Mouse (Mus musculus) forebrain, embryonic 16.5 days (tissue): ENCODE data around the gene Gigyf1. TPM values are rescaled to one million over a fixed set of nuclear protein-coding genes. Genes with fewer than 3 reads are reported as not detected.

ENCODE experiments used
- ATAC-seq: fragments of 200-750 bp; cut with Nextera tagmentation; 2 replicates; pipeline ENCODE4 v1.8.0; 2017; ENCODE audit warnings: mild to moderate bottlenecking, moderate library complexity
- H3K27ac ChIP-seq: fragments of 300-500 bp; sonication (generic); 2 replicates; pipeline ENCODE4 v1.5.1; 2014; ENCODE audit warnings: low read length, control low read depth
- H3K27me3 ChIP-seq: fragments of 300-500 bp; sonication (generic); replicated peaks from 2 replicates; pipeline ENCODE4 v1.6.1; 2014; ENCODE audit warnings: low read length; ENCODE audit not compliant: control insufficient read depth, insufficient read depth
- H3K36me3 ChIP-seq: fragments of 300-500 bp; sonication (generic); 2 replicates; pipeline ENCODE4 v1.6.1; 2014; ENCODE audit not compliant: control insufficient read depth, insufficient read depth
- H3K4me1 ChIP-seq: fragments of 300-500 bp; sonication (generic); replicated peaks from 2 replicates; pipeline ENCODE4 v1.6.1; 2014; ENCODE audit warnings: low read length; ENCODE audit not compliant: control insufficient read depth, insufficient read depth
- H3K4me2 ChIP-seq: fragments of 300-500 bp; sonication (generic); 2 replicates; pipeline ENCODE4 v1.6.1; 2014; ENCODE audit warnings: mild to moderate bottlenecking, low read length, control low read depth
- H3K4me3 ChIP-seq: fragments of 300-500 bp; sonication (generic); replicated peaks from 2 replicates; pipeline ENCODE4 v1.5.1; 2014; ENCODE audit warnings: mild to moderate bottlenecking, low read length, control low read depth
- H3K9ac ChIP-seq: fragments of 300-500 bp; sonication (generic); replicated peaks from 2 replicates; pipeline ENCODE4 v1.6.1; 2014; ENCODE audit warnings: low read depth, low read length, control low read depth
- H3K9me3 ChIP-seq: fragments of 300-500 bp; sonication (generic); 2 replicates; pipeline ENCODE4 v1.6.1; 2016; ENCODE audit warnings: low read length; ENCODE audit not compliant: control insufficient read depth
- WGBS: fragments of 180-500 bp; shearing (Covaris S2); extraction: QIAGEN DNeasy Blood & Tissue Kit; methylation state at CpG from one replicate; pipeline ENCODE4 v1.1.7; 2014; 5-methylcytosine and 5-hydroxymethylcytosine counted together
- polyA plus RNA-seq: library from polyadenylated mRNA; unstranded; fragments of >200 nt; fragmentation: Nextera tagmentation; extraction: Ambion mirVana; gene quantifications from 2 replicates; pipeline ENCODE4 v1.2.1, GENCODE M21; 2015

Gigyf1 gene
- polyA plus RNA-seq, 1 experiment from 2014 or later: 20.2 TPM

DNA sequence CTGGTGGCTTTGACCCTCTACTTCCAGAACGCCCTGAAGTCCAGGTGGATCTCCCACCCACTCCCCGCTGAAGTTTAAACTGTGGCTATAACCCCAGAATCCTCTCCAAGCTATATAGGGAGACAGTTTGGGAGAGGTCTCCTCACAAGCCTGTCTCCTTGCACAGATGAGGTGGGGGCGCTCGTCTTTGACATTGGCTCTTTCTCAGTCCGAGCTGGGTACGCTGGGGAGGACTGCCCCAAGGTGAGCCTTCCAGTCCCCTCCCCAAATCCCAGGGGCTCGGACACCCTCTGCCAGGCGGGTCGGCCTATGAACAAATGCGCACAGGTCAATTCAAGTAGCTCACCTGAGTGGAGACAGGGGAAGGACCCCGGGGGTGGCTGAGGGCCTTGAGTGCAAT is 35.5 kb downstream of the Gigyf1 start:
- Histone ChIP-seq H3K9ac (peak overlapping the region; percentile 71), H3K9me3 (no peaks in the 10 kb centered on the region), H3K27ac (peak overlapping the region; percentile 64), H3K27me3 (no peaks in the 10 kb centered on the region), H3K4me3 (peak overlapping the region; percentile 61), H3K36me3 (no peaks in the 10 kb centered on the region), H3K4me2 (peak overlapping the region; percentile 51), H3K4me1 (peaks cover 8% of the 10 kb centered on the region)
- 46% methylated on average over 11 of the region's 11 CpGs for WGBS
- no peak; the same call in 1 of the 2 replicates for ATAC-seq

DNA sequence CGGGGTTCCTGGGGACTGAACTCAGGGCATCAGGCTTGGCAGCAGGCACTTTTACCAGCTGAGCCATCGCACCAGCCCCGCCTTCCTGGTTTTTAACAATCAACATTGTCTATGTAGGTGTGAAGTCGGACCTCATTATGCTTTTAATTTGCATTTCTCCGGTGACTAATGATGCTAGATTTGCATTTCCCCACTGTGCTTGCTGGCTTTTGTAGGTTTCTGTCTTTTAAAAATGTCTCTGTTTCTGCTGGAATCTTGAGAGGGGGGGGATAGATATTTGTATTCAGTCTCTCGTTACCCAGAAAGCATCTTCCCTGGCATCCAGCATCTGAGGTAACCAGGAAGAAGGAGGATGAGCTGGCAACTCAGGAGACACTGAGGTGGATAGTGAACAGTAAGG is 43.2 kb downstream of the Gigyf1 start:
- no peak overlapping the region for H3K4me3 ChIP-seq
- WGBS: 40% methylated on average over 6 of the region's 6 CpGs
- H3K27me3 ChIP-seq: no peaks in the 10 kb centered on the region
- no peak overlapping the region for H3K27ac ChIP-seq
- no peaks in the 10 kb centered on the region; the same call in 1 of the 2 replicates for H3K4me1 ChIP-seq
- ATAC-seq: no peak
- no peaks in the 10 kb centered on the region for H3K9me3 ChIP-seq
- H3K9ac ChIP-seq: no peak overlapping the region
- no peak overlapping the region for H3K4me2 ChIP-seq
- H3K36me3 ChIP-seq: peaks cover 4% of the 10 kb centered on the region

DNA sequence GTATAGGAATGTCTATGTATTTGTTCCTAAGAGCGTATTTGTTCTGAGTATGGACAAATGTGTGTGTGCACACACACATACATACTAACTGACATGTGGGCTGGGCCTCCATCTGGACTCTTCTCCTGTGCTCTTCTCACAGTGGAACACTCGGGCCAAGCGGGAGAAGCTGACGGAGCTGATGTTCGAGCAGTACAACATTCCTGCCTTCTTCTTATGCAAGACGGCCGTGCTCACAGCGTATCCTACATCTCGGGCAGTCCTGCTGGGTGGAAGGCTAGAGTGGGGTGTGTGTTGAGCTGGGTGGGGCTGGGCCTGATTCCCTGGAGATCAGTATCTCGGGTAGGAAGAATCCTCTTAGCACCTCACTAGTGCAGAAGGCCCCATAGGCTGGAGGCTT is 44.6 kb downstream of the Gigyf1 start:
- H3K36me3 ChIP-seq: peaks cover 6% of the 10 kb centered on the region
- 76% methylated on average over 10 of the region's 10 CpGs for whole genome bisulfite sequencing
- no peak overlapping the region for H3K4me3 ChIP-seq
- H3K27ac ChIP-seq: no peak overlapping the region
- no peaks in the 10 kb centered on the region for H3K9me3 ChIP-seq
- H3K4me2 ChIP-seq: no peak overlapping the region
- H3K27me3 ChIP-seq: no peaks in the 10 kb centered on the region
- H3K9ac ChIP-seq: no peak overlapping the region
- no peak for ATAC-seq
- no peaks in the 10 kb centered on the region; the same call in 1 of the 2 replicates for H3K4me1 ChIP-seq

DNA sequence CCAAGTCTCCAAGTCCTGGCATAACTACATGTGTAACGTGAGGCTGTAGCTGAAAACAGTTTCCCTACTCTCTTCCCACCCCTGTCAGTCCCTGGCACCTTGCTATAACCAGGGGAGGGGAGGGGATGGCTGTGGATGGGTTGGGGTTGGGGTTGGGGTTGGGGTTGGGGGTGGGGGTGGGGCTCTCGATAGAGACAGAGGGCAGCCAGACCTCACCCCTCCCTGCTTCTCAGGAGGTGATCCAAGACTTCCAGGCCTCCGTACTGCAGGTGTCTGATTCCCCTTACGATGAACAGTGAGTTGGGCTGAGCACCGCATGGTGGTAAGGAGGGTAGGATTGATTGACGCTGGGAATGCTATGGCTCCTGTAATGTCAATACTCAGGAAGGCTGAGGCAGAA is 47.4 kb downstream of the Gigyf1 start:
- Histone ChIP-seq H3K9ac (no peak overlapping the region), H3K4me3 (no peak overlapping the region), H3K27me3 (no peaks in the 10 kb centered on the region), H3K36me3 (peaks cover 6% of the 10 kb centered on the region), H3K9me3 (no peaks in the 10 kb centered on the region), H3K27ac (no peak overlapping the region), H3K4me1 (no peaks in the 10 kb centered on the region; the same call in 1 of the 2 replicates), H3K4me2 (no peak overlapping the region)
- 74% methylated on average over 6 of the region's 6 CpGs for WGBS
- no peak for ATAC-seq

DNA sequence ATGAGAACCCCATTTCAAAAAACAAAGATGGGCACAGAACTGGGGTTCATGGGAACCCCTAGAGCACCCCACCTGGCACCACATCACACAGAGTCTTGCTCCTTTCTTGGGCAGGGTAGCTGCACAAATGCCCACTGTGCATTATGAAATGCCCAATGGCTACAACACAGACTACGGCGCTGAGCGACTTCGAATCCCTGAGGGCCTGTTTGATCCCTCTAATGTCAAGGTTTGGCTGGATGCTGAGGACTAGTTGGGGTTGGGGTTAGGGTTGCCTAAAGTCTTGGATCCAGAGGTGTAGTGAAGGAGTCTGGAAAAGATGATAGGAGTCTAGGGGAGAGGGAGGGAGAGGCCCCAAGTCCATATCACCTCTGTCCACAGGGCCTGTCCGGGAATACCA is 48.1 kb downstream of the Gigyf1 start:
- Histone ChIP-seq H3K27ac (no peak overlapping the region), H3K4me2 (no peak overlapping the region), H3K4me3 (no peak overlapping the region), H3K27me3 (no peaks in the 10 kb centered on the region), H3K4me1 (no peaks in the 10 kb centered on the region; the same call in 1 of the 2 replicates), H3K9ac (no peak overlapping the region), H3K36me3 (peaks cover 6% of the 10 kb centered on the region), H3K9me3 (no peaks in the 10 kb centered on the region)
- WGBS: 94% methylated on average over 5 of the region's 5 CpGs
- no peak for ATAC-seq

DNA sequence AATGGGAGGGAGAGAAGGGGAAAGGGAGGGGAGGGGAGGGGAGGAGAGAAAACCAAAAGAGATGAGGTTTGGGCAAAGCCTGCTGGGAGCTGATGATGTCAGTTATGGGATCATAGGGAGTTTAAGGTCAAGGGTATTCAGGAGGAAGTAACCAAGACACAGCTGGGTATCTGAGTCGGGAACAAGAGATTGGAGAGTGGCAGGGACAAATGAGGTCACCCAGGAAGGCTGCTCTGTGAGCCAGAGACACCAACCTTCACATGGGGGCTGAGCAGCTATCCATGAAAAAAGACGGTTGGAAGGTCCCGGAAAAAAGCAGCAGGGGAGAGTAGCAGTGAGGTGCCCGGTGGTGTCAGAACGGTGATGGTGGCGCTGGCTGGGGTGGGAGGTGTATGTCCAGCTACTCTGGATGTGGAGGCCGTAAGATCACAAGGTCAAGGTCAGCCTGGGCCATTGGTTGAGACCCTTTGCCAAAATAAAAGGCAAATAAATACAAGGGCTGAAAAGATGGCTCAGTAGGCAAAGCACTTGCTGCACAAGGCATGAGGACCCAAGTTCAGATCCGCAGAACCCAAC is 50.0 kb downstream of the Gigyf1 start:
- peaks cover 6% of the 10 kb centered on the region for H3K36me3 ChIP-seq
- ATAC-seq: no peak
- no peaks in the 10 kb centered on the region for H3K4me1 ChIP-seq
- no peak overlapping the region for H3K4me2 ChIP-seq
- H3K27ac ChIP-seq: no peak overlapping the region
- no peaks in the 10 kb centered on the region for H3K27me3 ChIP-seq
- H3K9me3 ChIP-seq: no peaks in the 10 kb centered on the region
- no peak overlapping the region for H3K9ac ChIP-seq
- no peak overlapping the region for H3K4me3 ChIP-seq
- 89% methylated on average over 8 of the region's 8 CpGs for WGBS

DNA sequence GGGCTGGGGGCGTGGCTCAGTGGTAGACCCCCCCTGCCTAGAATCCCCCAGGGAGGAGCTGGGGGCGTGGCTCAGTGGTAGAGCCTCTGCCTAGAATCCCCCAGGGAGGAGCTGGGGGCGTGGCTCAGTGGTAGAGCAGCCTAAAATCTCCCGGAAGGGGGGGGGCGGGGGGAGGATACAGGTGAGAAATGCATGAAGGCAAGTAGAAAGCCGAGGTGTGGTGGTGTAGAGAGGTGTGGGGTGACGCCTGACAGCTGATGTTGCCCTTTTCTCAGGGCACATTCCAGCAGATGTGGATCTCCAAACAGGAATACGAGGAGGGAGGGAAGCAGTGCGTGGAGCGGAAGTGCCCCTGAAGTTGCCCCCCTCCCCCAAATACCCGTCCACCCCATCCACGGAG is 50.7 kb downstream of the Gigyf1 start:
- peaks cover 6% of the 10 kb centered on the region for H3K36me3 ChIP-seq
- H3K27me3 ChIP-seq: no peaks in the 10 kb centered on the region; the same call in 1 of the 2 replicates
- H3K4me1 ChIP-seq: no peaks in the 10 kb centered on the region
- no peak overlapping the region for H3K4me2 ChIP-seq
- H3K4me3 ChIP-seq: no peak overlapping the region
- WGBS: 73% methylated on average over 12 of the region's 12 CpGs
- H3K27ac ChIP-seq: no peak overlapping the region
- no peak overlapping the region for H3K9ac ChIP-seq
- no peak for ATAC-seq
- no peaks in the 10 kb centered on the region for H3K9me3 ChIP-seq

DNA sequence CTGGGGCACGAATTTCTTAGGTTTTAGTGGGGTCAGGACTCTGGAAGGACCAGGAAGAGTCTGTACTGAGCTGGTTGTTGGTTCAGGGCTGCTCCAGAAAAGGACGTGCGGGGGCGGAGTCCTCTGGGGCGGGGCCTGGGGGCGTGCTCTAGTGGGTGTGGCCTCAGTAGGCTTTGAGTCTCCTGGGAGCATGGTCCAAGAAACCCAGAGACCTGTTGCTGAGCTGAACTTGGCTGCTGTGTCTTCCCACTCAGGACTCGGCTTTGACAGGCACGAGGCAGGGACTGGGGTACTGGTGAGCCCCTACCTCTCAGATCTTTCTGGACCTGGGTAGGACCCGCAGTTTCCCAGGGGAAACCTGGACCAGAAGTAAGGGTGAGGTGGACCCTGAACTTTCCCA is 51.3 kb downstream of the Gigyf1 start, which contains the start of gene Tfr2:
Tfr2 (plus strand) TSS at position 176 of the 400 bp plus-strand sequence.
- no peak for ATAC-seq
- Histone ChIP-seq H3K36me3 (peaks cover 5% of the 10 kb centered on the region), H3K9me3 (no peaks in the 10 kb centered on the region), H3K4me3 (no peak within 1 kb of the TSS), H3K27me3 (no peaks in the 10 kb centered on the region; the same call in 1 of the 2 replicates), H3K9ac (no peak within 1 kb of the TSS), H3K4me2 (no peak within 1 kb of the TSS), H3K27ac (no peak within 1 kb of the TSS), H3K4me1 (no peaks in the 10 kb centered on the region; the same call in 1 of the 2 replicates)
- 38% methylated on average over 9 of the region's 9 CpGs for WGBS

DNA sequence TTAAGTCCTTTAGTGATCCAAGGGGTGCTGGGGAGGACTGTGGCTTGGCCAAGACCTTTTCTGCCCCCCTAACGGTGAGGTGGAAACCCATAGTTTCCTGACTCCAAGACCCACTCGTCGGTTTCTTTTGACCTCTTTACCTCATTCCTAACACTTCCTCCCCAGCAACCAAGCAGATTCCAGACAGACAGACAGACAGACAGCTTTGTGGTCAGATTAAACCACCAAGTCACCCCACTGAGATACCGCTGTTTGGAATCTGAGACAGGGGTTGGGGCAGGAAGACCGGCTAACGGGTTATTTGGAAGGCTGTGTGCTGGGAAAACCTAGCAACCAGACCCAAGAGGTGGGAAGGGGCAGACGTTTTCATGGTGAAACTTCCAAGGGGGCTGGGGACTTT is 51.8 kb downstream of the Gigyf1 start:
- 65% methylated on average over 7 of the region's 7 CpGs for WGBS
- Histone ChIP-seq H3K4me2 (no peak overlapping the region), H3K9ac (no peak overlapping the region), H3K36me3 (peaks cover 2% of the 10 kb centered on the region; the same call in 1 of the 2 replicates), H3K9me3 (no peaks in the 10 kb centered on the region), H3K27ac (no peak overlapping the region), H3K4me3 (no peak overlapping the region), H3K4me1 (no peaks in the 10 kb centered on the region; the same call in 1 of the 2 replicates), H3K27me3 (no peaks in the 10 kb centered on the region; the same call in 1 of the 2 replicates)
- ATAC-seq: no peak
